Mouse (Mus musculus): ENCODE results near the gene Disp1. TPM values are rescaled to one million over a fixed set of nuclear protein-coding genes. Genes with fewer than 3 reads are reported as not detected.

Gene Disp1
- polyA plus RNA-seq, 1 experiment: 2.9 TPM

DNA sequence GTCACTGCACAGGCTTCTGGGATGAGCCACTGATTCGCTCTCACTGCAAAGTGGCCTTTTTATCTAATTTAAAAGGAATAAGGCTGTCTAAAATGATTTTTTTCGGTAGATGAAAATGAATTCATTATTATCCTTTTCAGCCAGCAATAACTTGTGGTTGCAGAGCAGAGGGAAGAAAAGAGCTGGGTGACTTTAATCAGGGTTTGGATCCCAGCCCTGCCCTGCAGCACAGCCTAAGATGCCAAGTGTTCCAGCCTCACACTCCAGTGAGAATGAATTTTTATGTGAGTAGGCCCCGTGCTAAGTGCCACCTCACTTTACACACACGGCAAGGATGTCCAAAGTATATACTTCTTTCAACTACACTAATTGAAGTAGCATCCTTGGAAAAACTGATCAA lies 4.6 kb downstream of the Disp1 start:
- TF ChIP-seq GATA1 (IDR thresholded peaks at IDR 0.05; ENCODE audit: low read length): no peak

DNA sequence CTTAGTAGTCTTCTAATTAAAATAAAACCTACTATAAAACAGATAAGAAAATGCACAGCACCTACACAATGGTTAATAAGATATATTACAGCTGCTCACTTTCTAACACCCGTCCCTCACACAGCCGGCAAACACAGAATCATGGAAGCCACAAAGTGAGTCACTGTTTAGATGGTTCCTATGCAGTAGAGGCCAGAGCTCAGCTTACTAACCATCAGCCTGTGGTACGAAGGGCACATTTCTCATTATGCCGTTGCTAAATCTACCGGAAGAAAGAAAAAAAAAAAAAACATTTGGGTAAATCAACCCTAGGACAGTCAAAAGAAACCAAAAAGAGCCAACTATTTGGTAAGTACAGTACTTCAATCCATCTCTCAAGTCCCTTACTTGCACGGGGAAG lies 5.6 kb downstream of the Disp1 start:
- no peak for TF ChIP-seq GATA1 (IDR thresholded peaks at IDR 0.05; ENCODE audit: low read length)

DNA sequence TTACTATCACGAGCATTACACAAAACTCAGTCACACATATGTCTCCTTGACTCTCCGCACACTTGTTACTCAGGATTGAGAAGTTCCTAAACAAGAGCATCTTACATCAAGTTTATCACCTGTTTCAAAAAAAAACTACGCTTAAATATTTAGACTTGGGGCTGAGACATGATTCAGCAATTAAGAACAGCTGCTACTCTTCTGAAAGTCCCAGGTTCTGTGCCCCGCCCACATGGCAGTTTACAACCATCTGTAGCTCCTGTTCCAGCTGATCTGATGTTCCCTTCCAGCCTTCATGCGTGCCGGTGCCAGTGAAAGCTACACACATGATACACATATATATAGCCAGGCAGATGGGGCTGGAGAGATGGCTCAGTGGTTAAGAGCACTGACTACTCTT lies 7.5 kb downstream of the Disp1 start:
- TF ChIP-seq GATA1 (IDR thresholded peaks at IDR 0.05; ENCODE audit: low read length): no peak

DNA sequence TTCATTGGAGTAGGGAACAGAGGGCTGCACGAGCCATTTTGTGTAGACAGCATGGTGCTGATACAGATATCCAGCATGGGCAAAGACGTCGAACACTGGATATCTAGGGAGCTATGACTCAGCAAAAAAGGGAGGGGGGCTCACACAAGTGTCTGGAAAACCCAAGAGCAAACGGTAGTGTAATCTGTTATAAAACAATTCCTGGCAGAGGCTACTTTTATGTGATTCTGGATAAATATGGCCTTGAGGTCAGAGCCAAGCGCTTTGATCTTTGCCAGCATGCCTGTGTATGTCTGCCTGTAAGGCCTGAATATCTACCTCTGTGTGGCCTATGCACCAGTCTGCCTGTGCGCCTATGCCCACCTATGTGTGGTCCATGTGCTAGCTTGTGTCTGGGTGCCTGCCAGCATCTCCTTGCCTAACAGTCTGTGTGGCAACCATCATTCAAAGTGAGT lies 8.5 kb downstream of the Disp1 start:
- no peak for TF ChIP-seq GATA1 (IDR thresholded peaks at IDR 0.05; ENCODE audit: low read length)

DNA sequence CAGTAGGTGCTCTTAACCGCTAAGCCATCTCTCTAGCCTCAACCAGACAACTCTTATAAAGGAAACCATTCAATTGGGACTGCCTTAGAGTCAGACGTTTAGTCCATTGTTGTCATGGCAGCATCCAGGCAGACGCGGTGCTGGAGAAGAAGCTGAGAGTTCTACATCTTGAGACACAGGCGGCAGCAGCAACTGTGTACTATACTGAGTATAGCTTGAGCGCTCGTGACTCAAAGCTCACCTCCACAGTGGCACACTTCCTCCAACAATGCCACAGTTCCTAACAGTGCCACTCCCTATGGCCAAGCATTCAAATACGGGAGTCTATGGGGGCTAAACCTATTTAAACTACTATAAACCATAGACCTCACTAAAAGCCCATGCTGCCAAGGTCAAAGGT lies 11.2 kb downstream of the Disp1 start:
- no peak for TF ChIP-seq GATA1 (IDR thresholded peaks at IDR 0.05; ENCODE audit: low read length)

DNA sequence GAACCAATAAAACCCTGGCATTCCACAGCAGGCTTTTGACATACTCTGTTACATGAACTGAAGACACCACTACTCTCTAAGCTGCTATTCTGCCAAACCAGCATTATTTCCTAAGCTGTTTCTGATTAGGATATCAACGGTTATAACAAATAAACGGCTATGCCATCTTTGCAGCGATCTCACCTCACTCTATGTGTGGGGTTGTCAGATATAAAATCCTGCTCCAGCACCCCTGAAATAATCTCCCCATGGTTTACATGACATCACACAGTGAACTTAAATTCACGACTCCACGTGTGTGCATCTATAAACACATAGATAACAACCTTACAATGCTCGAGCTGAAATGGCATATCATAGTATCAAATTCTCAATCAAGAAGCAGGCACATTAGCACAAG lies 13.7 kb downstream of the Disp1 start:
- TF ChIP-seq GATA1 (IDR thresholded peaks at IDR 0.05; ENCODE audit: low read length): no peak

DNA sequence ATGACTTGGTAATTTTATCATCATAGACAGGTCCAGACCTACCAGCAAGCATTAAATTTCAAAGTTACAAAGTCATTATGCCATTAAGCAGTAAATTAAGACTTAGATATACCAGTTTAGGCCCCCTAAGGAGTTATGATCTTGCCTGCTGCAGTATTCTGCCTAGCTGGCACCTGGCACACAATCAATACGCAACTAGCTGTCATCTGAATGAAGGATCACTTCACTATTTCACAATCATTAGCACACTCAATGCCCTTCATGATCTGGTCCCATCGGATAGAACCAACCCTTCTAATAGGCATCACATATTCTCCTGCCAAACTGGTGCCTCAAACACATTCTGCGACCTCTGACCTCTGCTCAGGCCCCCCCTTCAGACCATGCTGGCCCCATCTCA lies 14.2 kb downstream of the Disp1 start:
- TF ChIP-seq GATA1 (IDR thresholded peaks at IDR 0.05; ENCODE audit: low read length): no peak

DNA sequence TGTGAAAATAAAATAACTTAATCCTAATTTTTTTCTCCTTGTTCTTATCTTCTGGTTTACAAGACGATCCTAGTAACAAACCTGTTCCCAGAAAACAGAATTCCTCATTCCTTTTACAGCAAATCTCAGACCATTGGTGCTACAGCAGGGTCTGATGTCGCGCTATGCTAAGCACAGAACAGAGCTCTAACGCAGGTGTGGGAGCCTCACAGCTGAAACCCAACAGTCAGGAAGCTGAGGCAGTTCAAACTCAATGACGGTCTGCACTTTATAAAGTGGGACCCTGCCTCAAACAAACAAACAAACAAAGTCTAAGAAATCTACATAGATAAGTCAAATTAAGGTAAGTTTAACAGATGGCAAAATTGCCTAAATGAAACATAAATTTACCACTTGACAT lies 20.4 kb downstream of the Disp1 start:
- no peak for TF ChIP-seq GATA1 (IDR thresholded peaks at IDR 0.05; ENCODE audit: low read length)

DNA sequence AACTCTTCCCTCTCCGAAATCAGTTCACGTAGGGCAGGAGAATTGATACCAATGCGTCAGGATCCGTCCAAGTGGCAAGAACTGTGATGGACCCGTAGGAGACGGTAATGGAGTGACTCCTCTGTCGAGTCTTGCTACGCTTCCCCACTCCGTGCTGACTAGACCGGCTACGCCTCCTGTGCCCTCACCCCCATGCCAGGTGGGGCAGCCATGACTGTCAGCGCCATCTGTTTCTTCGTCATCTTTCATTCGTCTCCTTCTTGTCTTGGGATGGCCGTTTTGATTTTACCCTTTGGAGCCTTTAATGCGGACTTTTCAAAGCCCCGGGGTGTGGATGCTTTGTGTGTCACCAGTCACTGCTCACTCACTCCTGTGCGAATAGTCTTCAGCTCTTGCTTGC lies 26.6 kb downstream of the Disp1 start:
- no peak for TF ChIP-seq GATA1 (IDR thresholded peaks at IDR 0.05; ENCODE audit: low read length)

DNA sequence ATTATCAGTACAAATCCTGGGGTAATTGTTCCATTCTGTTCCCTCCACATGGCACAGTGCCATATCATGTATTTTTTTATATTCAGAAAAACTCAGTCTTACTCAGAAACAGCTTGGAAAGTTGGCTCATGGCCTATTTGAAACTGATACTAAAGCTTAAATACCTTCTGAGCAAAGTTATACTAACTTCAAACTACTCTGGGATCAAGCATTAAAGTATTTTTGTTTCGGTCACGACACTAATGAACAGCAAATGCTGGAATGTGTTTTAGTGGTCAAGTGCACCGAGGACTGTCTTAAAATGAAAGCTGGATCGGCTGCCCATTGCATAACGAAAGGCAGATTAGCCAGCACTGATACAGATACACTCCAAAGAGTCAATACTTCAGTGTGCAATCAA lies 27.2 kb downstream of the Disp1 start:
- no peak for TF ChIP-seq GATA1 (IDR thresholded peaks at IDR 0.05; ENCODE audit: low read length)

DNA sequence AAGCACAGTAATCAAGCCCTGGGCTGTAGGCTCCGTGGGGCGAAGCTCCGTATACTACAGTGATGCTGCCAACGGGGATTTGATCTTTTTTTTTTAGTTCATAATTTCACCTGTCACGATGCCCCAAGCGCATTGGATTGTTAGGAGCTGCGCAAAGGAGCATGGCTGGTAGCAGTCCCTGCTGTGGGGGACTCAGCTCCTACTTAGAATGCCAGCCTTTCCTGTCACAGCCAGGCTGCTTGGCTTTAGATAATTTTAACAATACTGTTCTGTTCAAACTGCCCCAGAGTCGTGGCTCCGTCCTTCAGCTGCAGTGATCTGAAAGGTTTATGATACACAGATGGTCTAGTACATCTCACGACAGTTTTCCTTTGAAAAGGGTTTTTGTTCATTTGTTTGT lies 29.9 kb downstream of the Disp1 start:
- TF ChIP-seq GATA1 (IDR thresholded peaks at IDR 0.05; ENCODE audit: low read length): no peak

DNA sequence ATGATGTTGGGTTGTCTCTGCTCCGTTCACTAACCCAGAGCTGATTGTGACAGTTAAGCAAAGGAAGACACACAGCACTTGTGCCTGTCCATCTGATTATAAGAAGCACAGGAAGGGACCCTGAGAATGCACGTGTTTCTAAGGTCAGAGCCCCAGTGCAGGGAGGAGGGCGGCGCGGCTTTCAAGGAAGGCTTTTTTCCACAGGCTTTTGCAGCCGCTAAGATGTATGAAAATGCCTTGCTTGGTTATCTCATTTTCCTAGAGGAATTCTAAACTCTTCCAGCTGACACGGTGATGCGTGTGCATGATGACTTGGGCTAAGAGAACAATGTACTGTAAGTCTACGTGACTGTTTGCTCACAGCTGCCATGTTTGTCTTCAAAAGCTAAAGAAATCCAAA lies 30.9 kb downstream of the Disp1 start:
- TF ChIP-seq GATA1 (IDR thresholded peaks at IDR 0.05; ENCODE audit: low read length): no peak

DNA sequence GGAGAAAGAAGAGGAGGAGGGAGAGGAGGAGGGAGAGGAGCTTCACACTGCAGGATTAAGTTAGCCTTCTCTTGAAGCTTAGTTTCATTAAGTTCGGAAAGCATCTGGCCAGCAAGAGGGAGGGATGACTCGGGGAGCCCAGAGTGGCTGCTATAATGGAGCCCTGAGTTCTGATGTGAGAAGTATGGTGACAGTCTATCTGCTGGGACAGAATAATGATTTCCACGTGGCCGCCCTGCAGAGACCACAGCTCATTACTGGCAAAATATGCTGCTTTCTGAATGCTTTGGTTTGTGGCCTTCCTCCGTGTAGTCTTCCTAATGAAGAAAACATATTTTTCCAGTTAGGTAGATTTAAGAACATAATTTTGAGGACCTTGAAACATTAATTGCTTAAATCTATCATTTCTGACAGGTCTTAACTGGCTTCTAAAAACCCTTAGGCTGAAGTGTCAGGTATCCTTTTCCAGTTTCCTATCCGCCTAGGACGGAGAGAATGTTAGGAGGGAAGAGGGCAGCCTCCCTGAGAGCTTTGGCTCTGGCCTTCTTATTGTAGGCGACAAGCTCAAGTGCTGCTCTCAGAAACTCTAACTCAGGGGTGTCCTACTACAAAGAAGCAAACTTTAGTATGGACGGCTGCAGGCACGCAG lies 32.2 kb downstream of the Disp1 start:
- TF ChIP-seq GATA1 (IDR thresholded peaks at IDR 0.05; ENCODE audit: low read length): no peak

DNA sequence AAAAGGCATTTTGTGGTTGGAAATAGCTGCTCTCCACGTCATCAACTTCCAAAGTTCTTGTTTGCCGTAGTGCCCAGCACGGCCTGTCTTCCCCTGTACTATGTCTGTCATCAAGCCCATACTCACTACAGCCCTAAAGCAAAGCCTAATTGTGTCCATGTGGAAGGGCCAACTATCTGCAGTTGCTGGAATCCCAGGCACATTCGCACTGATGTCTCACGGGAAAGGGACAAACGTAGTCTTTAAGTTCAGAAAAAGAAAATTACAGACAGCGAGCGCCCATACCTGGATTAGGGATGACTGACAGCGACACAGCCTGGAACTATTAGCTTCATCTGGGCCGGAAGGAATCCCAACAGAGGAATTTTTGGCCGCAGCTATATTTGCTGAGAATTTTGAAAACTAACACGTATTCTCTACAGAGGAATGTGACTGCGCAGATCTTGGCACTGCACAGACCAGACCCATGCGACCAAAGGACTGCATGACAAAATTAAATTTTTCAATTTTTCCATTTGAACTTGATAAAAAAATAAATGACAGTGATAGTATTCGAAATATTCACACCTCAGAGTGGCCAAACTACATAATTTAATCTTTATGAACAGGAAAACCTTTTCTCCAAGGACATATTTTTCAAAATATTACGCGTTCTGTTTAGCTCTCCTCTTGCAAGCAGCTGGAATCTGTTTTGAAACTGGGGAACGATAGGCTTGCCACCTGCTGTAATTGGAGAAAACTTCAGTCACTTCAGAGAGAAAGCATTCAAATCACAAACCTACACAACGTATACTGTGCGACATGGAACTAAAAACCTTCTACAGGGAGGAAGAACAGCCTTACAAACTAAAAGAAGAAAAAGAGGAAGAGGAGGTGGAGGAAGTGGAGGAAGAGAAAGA lies 33.0 kb downstream of the Disp1 start:
- TF ChIP-seq GATA1 (IDR thresholded peaks at IDR 0.05; ENCODE audit: low read length): no peak

DNA sequence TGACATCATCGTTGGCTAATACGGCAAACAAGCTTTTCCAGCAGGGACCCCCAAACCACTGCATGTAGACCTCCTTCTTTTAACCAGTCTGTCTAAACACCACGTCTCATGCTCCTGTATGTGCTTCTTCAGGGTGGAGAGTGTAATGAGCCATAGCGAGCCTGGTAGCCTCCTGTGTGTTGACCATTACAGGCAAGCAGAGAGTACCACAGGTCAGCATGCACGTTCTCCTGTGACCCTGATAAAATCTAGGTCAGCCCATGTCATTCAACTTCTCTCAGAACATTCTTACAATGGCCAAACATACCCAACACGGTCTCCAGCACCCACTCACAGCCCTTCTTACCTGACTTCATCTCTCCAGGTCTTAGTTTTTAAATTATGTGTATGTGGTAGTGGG lies 35.8 kb downstream of the Disp1 start:
- no peak for TF ChIP-seq GATA1 (IDR thresholded peaks at IDR 0.05; ENCODE audit: low read length)

DNA sequence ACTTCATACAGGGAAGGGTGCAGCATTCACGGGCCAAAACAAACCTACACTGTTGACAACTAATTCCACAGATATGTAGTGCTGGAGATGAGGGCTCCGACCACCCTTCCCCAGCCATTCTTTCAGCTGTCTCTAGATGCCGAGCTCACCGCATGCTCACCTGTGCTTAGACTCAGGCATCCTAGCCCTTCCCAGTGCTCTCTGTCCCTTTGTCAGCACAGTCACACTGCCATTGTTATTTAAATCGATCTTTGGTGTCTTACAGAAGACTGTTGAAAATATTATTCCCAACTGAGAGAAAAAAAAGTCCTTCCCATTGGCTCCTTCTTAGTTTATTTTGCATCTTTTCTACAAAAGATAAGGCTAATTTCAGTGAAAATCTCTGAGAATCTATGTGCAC lies 36.6 kb downstream of the Disp1 start:
- no peak for TF ChIP-seq GATA1 (IDR thresholded peaks at IDR 0.05; ENCODE audit: low read length)

DNA sequence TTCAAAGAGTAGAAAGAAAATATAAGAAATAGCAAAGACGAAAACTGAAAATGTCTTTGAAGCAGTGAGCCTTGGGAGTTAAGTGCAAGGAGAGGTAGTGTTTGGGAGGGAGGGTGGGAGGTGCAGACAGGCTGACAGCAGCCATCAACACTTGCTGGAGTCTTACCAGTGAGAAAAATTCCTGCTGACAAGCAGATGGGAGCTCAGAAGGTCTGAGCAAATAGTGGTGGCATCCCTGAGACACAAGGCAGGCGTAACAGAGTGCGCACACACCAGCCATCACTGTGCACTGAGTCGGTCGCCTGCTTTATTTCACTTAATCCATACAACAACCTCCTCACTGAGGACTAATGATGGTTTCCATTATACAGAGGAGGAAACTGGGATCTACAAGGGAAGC lies 37.8 kb downstream of the Disp1 start:
- TF ChIP-seq GATA1 (IDR thresholded peaks at IDR 0.05; ENCODE audit: low read length): no peak
